Mouse (Mus musculus) left cerebral cortex, postnatal 4 days (tissue): Measurements from ENCODE around the gene Cd24a. TPM values are rescaled to one million over a fixed set of nuclear protein-coding genes. Genes with fewer than 3 reads are reported as not detected.

Experiments used
- DNase-seq: peaks from one replicate; pipeline ENCODE4 v3.0.0-alpha.2; 2022
- intact Hi-C: fragments of 180-260 bp; cut with DNase I; formaldehyde crosslinking; loops from one replicate; pipeline ENCODE4 v1.15.1; 2025
- total RNA-seq, 2 experiments: library from RNA; stranded (reverse); gene quantifications; 2 replicates each; pipeline ENCODE4 v1.2.3; 2021

Gene Cd24a
- total RNA-seq, 2 experiments from 2014 or later = 535 to 639 TPM

GRCm38 (mm10) chr10:43619939-43620338 lies 41.9 kb downstream of the Cd24a start:
- intact Hi-C loops = no loop called here
- DNase-seq = no peak

GRCm38 (mm10) chr10:43623510-43623909 lies 45.4 kb downstream of the Cd24a start:
- intact Hi-C loops = no loop called here
- no peak for DNase-seq

GRCm38 (mm10) chr10:43624362-43624761 lies 46.3 kb downstream of the Cd24a start:
- no peak for DNase-seq
- intact Hi-C loops = no loop called here

GRCm38 (mm10) chr10:43624791-43625398 lies 46.8 kb downstream of the Cd24a start:
- intact Hi-C loops = no loop called here
- DNase-seq = no peak

- DNase-seq = no peak
- intact Hi-C loops = no loop called here
These were observed 47.5 kb downstream of the Cd24a start for GRCm38 (mm10) chr10:43625578-43625977.

- intact Hi-C loops = no loop called here
- no peak for DNase-seq
These were observed 51.1 kb downstream of the Cd24a start for GRCm38 (mm10) chr10:43629216-43629615.

GRCm38 (mm10) chr10:43629857-43630256 lies 51.8 kb downstream of the Cd24a start:
- no peak for DNase-seq
- intact Hi-C loops = no loop called here

- DNase-seq = no peak
- intact Hi-C loops = no loop called here
These were observed 52.5 kb downstream of the Cd24a start for GRCm38 (mm10) chr10:43630634-43631033.

GRCm38 (mm10) chr10:43631049-43631448 lies 53.0 kb downstream of the Cd24a start:
- intact Hi-C loops = no loop called here
- DNase-seq = no peak

GRCm38 (mm10) chr10:43631639-43632354 lies 53.7 kb downstream of the Cd24a start:
- intact Hi-C loops = no loop called here
- DNase-seq = no peak

GRCm38 (mm10) chr10:43633117-43633516 lies 55.0 kb downstream of the Cd24a start:
- intact Hi-C loops = no loop called here
- DNase-seq = no peak

Other genes with a start within 250 kb of the Cd24a start
- 10 to 100 TPM; 13.3 to 14.1 TPM for gene Bend3, start 99.5 kb upstream of the Cd24a start, total RNA-seq
- 1 to 10 TPM; 4.9 TPM for gene Gm9803, start 54.2 kb upstream of the Cd24a start, total RNA-seq
- 10 to 100 TPM; 45.2 to 52.1 TPM for gene 1700021F05Rik, start 37.3 kb upstream of the Cd24a start, total RNA-seq